Mouse (Mus musculus) embryo, embryonic 9.5 days (tissue): ENCODE results near the gene Pecam1.
A peak's percentile ranks its signal among the peaks of the same experiment; 100 is the strongest.

Experiments
- DNase-seq: peaks from one replicate; pipeline ENCODE4 v3.0.0-alpha.2; 2017; ENCODE audit errors: extremely low spot score

Pecam1 gene

GRCm38 (mm10) chr11:106692890-106693289 is 57.5 kb downstream of the Pecam1 start:
- DNase-seq = no peak

GRCm38 (mm10) chr11:106688375-106688774 is 62.1 kb downstream of the Pecam1 start:
- DNase-seq = no peak

GRCm38 (mm10) chr11:106687293-106687692 is 63.1 kb downstream of the Pecam1 start:
- no peak for DNase-seq

GRCm38 (mm10) chr11:106684027-106684426 is 66.4 kb downstream of the Pecam1 start:
- DNase-seq = no peak

GRCm38 (mm10) chr11:106683345-106683744 is 67.1 kb downstream of the Pecam1 start:
- DNase-seq = no peak

GRCm38 (mm10) chr11:106681138-106681537 is 69.3 kb downstream of the Pecam1 start:
- DNase-seq = no peak

- no peak for DNase-seq
Observed at GRCm38 (mm10) chr11:106679874-106680273, 70.6 kb downstream of the Pecam1 start.

- no peak for DNase-seq
Observed at GRCm38 (mm10) chr11:106677910-106678591, 72.4 kb downstream of the Pecam1 start.

- no peak for DNase-seq
Observed at GRCm38 (mm10) chr11:106677331-106677730, 73.1 kb downstream of the Pecam1 start.

- DNase-seq = no peak
Observed at GRCm38 (mm10) chr11:106675875-106676274, 74.6 kb downstream of the Pecam1 start.

- no peak for DNase-seq
Observed at GRCm38 (mm10) chr11:106675201-106675726, 75.2 kb downstream of the Pecam1 start.

GRCm38 (mm10) chr11:106674612-106675153 is 75.7 kb downstream of the Pecam1 start:
- peak; percentile 54 for DNase-seq

- no peak for DNase-seq
Observed at GRCm38 (mm10) chr11:106673727-106674611, 76.5 kb downstream of the Pecam1 start.

- no peak for DNase-seq
Observed at GRCm38 (mm10) chr11:106672919-106673505, 77.4 kb downstream of the Pecam1 start.

- DNase-seq = no peak
Observed at GRCm38 (mm10) chr11:106671801-106672200, 78.6 kb downstream of the Pecam1 start.

GRCm38 (mm10) chr11:106670951-106671478 is 79.4 kb downstream of the Pecam1 start:
- DNase-seq = no peak

GRCm38 (mm10) chr11:106670266-106670665 is 80.2 kb downstream of the Pecam1 start:
- DNase-seq = no peak

- DNase-seq = no peak
Observed at GRCm38 (mm10) chr11:106669873-106670173, 80.6 kb downstream of the Pecam1 start.

GRCm38 (mm10) chr11:106669102-106669872 is 81.1 kb downstream of the Pecam1 start:
- no peak for DNase-seq

- DNase-seq = no peak
Observed at GRCm38 (mm10) chr11:106668336-106668735, 82.1 kb downstream of the Pecam1 start.

GRCm38 (mm10) chr11:106667855-106668254 is 82.6 kb downstream of the Pecam1 start:
- no peak for DNase-seq
